Mouse (Mus musculus): ENCODE results near the gene Actr8.

- TF ChIP-seq CTCF (IDR thresholded peaks at IDR 0.05) (no peak), EP300 (IDR thresholded peaks at IDR 0.05) (no peak)
Measured at GRCm38 (mm10) chr14:30015008-30015407, 36.9 kb downstream of the Actr8 start.

Measured in lung, postnatal 0 days (tissue).